Mouse (Mus musculus) layer of hippocampus, adult 8-10 months (tissue): ENCODE measurements around the gene Vsig8. TPM values are rescaled to one million over a fixed set of nuclear protein-coding genes. Genes with fewer than 3 reads are reported as not detected.

Source experiments
- DNase-seq, 2 experiments: peaks; one replicate each; pipeline ENCODE4 v3.0.0; 2022; ENCODE audit warnings: low spot score in 2 of 2
- total RNA-seq, 4 experiments: library from RNA; stranded (reverse); gene quantifications; 2 replicates each; pipeline ENCODE4 v1.2.4; 2022

Gene Vsig8
- under 1 TPM in 3 of 4 experiments, not detected in 1; 0.56 to 0.71 (median 0.64) TPM for total RNA-seq

GRCm38 (mm10) chr1:172555638-172556037 is at the start of gene Vsig8:
Vsig8 (plus strand) TSS chr1:172555938.
- DNase-seq: no peak

DNA sequence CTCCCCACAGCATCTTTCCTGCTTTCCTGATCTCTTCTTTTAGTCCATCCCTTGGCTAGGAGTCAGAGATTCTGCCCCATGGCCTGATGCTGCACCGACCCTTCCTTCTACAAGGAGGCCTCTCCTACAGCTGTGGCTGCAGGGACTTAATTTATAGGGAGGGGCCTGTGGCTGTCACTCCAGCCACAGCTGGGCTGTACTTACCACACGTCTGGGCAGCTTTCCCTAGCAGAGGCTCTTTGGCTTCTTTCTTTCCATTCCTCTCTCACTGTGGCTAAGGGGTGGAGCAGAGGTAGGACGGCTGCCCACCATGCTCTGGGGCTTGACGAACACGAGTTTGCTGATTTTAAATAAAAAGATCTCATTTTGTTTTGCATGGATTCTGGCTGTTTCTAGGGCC is 48.7 kb upstream of the Vsig8 start:
- no peak for DNase-seq

GRCm38 (mm10) chr1:172507701-172508100 is 48.0 kb upstream of the Vsig8 start:
- no peak for DNase-seq

DNA sequence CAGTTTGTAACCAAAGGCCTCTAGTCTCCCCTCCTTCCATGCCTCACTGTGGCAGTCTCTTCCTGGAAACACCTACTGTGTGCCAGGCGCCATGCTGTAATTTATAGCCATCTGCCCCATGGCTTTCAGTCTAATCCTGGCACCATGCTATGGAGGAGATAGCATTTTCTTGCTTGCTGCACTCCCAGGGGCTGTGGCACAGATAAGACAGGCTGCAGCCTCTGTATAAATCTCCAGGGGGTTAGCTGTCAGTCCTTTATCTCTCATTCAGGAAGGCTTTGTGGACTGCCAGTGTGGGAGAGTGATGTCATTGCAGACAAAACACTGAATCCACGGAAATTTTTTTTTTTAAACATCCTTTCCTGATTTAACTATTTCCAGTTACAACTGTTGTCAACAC is 47.6 kb upstream of the Vsig8 start:
- no peak for DNase-seq

- DNase-seq: no peak
These were observed 46.5 kb upstream of the Vsig8 start for GRCm38 (mm10) chr1:172509235-172509634.

- DNase-seq: no peak
These were observed 45.8 kb upstream of the Vsig8 start for GRCm38 (mm10) chr1:172509983-172510382.

DNA sequence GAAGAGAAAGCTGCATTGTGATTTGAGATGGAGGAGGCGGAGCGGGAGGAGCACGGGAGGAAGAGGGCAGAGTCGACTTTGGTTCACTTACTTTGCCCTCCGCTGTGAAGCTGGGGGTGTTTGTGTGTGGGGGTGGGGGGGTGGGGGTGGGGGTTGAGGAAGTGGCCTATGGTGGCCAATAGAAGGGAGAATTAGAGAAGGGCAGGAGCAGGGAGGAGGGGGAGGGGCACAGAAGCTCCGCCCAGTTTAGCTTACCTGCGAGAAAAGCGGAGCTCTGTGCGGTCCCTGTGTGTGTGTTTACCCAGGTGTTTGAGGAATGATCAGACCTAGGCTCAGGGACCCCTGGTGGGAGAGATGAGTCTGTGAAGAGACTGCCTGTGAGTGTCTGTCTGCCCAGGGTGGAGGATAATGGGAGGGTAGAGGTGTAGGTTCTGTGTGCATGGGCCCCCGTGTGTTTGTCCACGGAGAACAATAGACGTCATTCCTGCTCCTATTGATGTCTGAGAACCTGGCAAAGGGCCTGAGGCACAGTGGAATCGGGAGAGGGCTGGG is 45.2 kb upstream of the Vsig8 start:
- DNase-seq: no peak

DNA sequence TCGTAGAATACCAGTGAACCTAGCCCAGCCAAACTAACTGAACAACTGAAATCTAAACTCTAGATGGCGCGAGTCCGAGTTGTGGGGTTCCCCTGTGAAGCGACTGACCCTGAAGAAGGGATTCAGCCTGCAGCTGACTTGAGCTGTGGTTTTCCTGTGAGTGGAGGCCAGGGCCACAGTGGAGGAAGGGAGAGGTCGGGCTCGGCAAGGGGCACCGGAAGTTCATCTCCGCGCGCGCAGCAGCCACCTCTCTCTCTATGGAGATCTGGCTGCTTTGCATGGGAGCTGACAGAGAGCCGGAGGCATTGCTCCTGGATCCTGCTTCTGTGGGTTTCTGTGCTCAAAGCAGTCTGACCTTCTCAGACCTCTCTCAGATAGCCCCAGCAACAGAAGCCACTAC is 42.8 kb upstream of the Vsig8 start:
- no peak for DNase-seq

GRCm38 (mm10) chr1:172513525-172514212 is 42.1 kb upstream of the Vsig8 start:
- no peak for DNase-seq

- no peak for DNase-seq
These were observed 41.6 kb upstream of the Vsig8 start for GRCm38 (mm10) chr1:172514213-172514529.

DNA sequence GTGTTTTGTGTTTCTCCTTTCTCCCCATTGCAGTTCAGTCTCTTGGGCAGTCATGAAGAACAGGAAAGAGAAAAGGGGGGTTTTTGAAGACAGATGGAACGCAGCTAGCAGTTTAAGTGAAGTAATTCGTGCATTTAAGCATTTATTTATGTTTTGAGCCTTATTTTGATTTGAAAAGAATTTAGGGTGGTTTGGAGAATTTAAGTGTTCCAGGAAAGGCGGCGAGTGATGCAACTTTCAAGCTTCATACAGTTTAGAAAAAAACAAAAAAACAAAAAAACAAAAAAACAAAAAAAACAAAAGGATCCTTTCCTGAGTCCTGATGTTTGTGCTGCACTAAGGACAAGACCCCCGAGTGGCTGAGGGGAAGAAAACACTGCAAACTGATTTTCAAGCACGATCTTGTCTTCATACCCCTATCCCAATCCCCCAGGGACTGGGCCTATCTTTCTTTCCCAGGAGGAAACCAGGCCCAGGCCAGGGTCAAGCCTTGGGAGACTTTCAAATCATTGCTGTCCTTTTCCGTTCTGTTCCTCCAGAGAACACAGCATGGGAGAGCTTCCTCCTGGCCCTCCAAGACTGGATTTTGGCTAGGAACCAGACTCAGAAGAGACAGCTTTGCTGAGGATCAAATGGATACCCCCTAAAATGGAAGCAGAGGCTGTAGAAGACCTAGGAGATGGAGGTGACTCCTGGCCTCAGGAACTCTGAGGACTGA is 41.0 kb upstream of the Vsig8 start:
- DNase-seq: no peak

DNA sequence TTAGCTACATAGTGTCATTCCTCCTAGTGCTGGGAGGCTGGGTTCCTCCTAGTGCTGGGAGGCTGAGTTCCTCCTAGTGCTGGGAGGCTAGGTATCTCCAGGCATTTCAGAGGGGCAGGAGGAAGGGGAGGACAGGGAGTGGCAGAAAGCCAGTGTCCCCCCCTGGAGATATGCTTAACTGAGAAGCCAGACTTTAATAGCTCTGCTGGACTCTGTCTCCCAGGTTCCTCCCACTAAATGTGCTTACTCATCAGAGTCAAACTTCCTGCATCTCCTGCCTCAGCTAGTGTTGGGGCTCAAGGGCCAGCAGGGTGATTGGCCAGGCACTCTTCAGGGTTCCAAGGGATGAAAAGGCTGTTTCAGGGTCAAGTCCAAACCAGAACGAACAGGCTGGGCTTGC is 40.3 kb upstream of the Vsig8 start:
- DNase-seq: no peak

DNA sequence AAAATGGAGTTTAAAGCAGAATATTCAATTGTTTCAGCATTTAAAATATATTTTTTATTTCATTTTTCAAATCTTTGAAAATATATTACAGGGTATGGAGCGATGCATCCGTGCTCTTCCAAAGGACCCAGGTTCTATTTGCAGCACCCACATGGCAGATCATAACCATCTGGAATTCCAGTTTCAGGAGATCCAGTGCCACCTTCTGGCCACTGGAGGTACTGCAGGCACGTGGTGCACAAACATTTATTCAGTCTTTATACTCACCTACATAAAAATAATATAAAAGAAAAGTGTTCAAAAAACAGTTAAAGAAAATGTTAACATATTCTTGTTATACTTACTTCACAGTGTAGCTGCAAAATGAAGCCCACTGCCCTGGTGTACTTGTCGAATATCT is 37.7 kb upstream of the Vsig8 start:
- DNase-seq: no peak

DNA sequence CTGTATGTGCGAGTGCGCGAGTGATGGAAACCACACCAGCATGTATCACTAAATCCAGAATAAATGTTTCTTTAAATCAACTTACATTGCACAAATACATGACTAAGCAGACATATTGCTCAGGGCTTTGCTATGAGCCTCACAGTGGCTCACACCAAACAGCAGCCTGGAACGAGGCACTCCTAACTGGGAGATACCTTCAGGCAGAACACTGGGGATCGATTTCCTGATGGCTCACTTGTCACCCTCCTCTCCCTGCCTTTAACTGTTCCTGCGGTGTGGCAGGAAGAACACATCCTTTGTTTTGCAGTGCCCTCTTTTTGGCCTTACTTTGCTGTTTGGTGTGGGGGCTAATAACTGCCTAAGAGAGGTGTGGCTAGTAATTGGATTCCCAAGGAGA is 36.1 kb upstream of the Vsig8 start:
- DNase-seq: no peak

- DNase-seq: peak; percentile 68 to 70
These were observed 34.9 kb upstream of the Vsig8 start, which contains the start of gene Cfap45 for GRCm38 (mm10) chr1:172520576-172521440. Cfap45 (plus strand) TSS chr1:172520801.

DNA sequence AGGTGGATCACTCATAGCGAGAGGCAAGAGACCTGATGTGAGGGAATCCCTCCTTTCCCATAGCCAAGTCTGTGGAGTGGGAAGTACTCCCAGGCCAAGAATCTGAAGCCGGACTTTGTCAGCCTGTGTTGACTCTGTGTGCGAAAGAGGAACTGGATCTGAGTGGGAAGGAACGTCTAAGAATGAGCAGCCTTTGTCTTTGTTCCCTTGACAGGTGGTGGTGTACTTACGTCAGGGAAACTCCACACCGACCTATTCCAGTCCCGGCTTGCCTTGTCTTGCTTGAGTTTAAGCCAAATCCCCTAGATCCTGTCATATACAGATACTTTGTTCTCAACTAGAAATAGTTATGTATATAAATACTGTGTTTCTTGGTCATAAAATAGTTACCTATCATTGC is 33.2 kb upstream of the Vsig8 start:
- no peak for DNase-seq

DNA sequence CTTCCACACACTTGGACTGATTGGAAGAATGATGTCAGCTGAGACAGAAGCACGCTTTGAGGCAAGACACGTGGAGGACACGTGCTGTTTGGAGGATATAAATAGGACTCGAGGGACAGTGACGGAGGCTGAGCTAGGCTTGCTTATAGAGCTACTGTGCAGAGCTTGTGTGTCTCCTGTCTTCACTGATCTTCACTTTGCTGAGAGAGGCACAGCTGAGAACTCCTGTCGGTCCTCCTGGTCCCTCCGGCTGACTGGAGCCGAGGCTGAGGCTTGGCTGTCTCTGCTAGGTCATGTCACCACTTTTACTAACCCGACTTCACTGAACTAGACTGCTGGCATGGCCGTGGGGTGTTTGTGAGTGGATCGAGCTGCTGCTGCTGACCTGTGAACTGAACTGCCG is 32.0 kb upstream of the Vsig8 start:
- DNase-seq: no peak

DNA sequence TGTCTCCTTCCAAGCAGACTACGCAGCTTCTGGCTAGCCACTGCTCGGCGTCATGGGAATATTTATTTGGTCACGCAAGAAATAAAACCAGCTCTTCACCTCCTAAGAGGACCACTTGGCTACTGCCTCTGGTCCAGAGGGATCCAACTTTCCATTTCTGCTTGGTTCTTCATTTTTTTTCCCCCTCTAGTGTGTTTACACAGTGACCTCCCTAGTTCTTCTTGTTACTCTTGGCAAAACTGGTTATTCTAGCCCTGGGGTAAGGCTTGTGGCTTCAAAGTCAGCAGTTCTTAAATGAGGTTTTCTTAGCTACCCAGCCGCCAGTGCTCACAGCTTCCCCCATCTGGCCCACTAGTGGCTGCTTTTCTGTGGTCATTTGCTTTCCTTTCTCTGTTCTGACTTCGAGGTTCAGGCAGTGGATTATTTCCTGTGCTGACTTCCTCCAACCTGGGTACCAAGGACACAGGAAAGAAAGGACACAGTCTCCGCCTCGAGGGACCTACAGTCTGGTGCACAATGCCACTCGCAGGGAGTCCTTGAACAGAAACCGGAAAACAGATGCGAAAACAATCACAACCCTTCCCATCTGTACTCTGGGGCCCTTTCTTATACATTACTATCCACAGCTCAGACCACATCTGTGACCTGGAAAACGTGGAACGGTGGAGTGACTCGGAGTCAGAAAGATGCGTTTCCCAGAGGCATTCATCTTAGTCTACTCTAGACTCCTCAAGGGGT is 30.5 kb upstream of the Vsig8 start:
- no peak for DNase-seq

DNA sequence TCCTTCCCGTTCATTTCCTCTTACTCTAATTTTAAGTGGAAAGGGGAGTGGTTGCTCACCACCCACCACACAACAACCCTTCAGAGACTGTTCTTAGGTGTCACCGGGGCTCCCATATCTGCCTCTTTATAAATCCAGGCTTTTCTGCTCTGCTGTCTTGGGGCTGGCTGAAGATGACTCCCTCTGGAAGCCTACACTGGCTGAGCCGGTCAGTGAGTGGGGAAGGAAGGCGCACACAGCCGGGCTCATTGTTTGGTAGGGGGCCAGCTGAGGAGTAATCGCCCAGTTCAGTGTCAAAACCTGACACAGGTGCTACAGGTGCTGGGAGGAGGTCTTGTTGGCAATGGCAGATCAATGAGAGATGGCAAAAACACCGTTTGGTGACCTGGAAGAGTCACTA is 29.8 kb upstream of the Vsig8 start:
- DNase-seq: no peak

DNA sequence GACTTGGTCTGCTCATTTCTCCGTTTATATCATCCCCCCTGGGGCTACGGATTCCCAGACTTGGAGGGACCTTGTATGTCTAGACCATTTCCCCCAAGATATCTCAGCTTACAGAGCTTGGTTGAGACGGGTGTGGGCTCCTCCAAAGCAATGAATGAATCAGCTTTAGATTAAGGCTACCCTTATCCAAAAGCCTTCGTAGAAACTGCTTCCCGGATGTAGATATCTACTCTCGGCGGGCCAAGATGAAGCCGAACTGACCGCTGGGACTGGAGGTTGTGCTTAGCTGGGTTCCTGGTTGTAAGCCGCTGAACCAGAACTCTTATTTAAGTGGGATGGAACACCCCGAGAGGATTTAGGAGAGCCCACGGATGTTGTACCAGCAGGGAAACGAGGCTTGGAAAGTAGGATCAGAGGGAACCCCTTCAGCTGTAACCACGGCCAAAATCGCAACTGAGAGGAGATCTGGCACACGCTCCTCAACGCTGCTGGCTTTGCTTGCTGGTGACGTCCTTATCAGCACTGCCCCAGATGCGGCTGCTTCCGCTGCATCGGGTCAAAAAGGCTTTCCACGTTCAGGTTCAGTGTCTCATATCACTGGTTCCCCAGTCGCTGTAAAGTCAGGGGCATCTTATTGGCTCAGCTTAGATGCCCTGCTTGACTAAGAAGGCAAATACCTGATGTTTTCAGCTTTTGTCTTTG is 29.2 kb upstream of the Vsig8 start:
- DNase-seq: no peak

GRCm38 (mm10) chr1:172527431-172527830 is 28.3 kb upstream of the Vsig8 start:
- no peak for DNase-seq
